Mouse (Mus musculus) heart, adult 2 months (tissue): ENCODE results near the gene Camk2b. TPM values are rescaled to one million over a fixed set of nuclear protein-coding genes. Genes with fewer than 3 reads are reported as not detected.
"Not testable (repeated sequence)": the region's sequence is repeated elsewhere in the genome, so short reads cannot be mapped to it uniquely, and the experiment has no call there.

ENCODE experiments used
- DNase-seq, 2 experiments: peaks; one replicate each; pipeline ENCODE4 v3.0.0; 2021
- H3K27ac ChIP-seq: fragments of 200-600 bp; 2 replicates; pipeline ENCODE4 v1.8.1; 2022
- H3K27me3 ChIP-seq: fragments of 200-500 bp; 2 replicates; pipeline ENCODE4 v1.6.1; 2012; ENCODE audit warnings: mild to moderate bottlenecking, low read length, inconsistent platforms, mixed read lengths; ENCODE audit not compliant: control insufficient read depth, insufficient read depth
- H3K36me3 ChIP-seq: fragments of 200-500 bp; 2 replicates; pipeline ENCODE4 v1.6.1; 2012; ENCODE audit warnings: low read length, inconsistent platforms; ENCODE audit not compliant: control insufficient read depth, insufficient read depth
- H3K4me1 ChIP-seq: fragments of 200-500 bp; 2 replicates; pipeline ENCODE4 v1.6.1; 2011; ENCODE audit warnings: low read length; ENCODE audit not compliant: control insufficient read depth, insufficient read depth
- H3K4me3 ChIP-seq: fragments of 200-600 bp; 2 replicates; pipeline ENCODE4 v1.8.1; 2022
- H3K79me2 ChIP-seq: fragments of 200-500 bp; replicated peaks from 2 replicates; pipeline ENCODE4 v1.6.1; 2012; ENCODE audit warnings: mild to moderate bottlenecking, inconsistent platforms, low read length, moderate library complexity, mixed read lengths; ENCODE audit not compliant: control insufficient read depth, insufficient read depth
- H3K9ac ChIP-seq: fragments of 200-500 bp; 2 replicates; pipeline ENCODE4 v1.6.1; 2012; ENCODE audit warnings: low read depth, mild to moderate bottlenecking, control low read depth, inconsistent platforms, low read length, mixed read lengths
- CTCF ChIP-seq: fragments of 200-600 bp; IDR thresholded peaks from 2 replicates; pipeline ENCODE4 v1.8.1; 2022; ENCODE audit warnings: antibody characterized with exemption, mild to moderate bottlenecking, moderate library complexity
- EP300 ChIP-seq: fragments of 200-500 bp; IDR thresholded peaks from 2 replicates; pipeline ENCODE4 v1.6.1; 2011; ENCODE audit warnings: low read depth, low read length, control low read depth; ENCODE audit not compliant: insufficient read depth
- POLR2A ChIP-seq: fragments of 200-500 bp; IDR thresholded peaks from 2 replicates; pipeline ENCODE4 v1.6.1; 2011; ENCODE audit warnings: mild to moderate bottlenecking, low read depth, low read length, control low read depth; ENCODE audit not compliant: insufficient read depth
- WGBS: fragments of 180-500 bp; shearing (Covaris S2); methylation state at CpG from one replicate; pipeline ENCODE4 v1.1.7; 2018; 5-methylcytosine and 5-hydroxymethylcytosine counted together
- intact Hi-C: fragments of 180-260 bp; cut with DNase I; formaldehyde crosslinking; loops from one replicate; pipeline ENCODE4 v1.15.1; 2025
- polyA plus RNA-seq: library from polyadenylated mRNA; depleted of rRNA; stranded (reverse); fragments of >200 nt; gene quantifications from 2 replicates; pipeline ENCODE4 v1.2.3, GENCODE M21; 2012
- total RNA-seq, 2 experiments: library from RNA; stranded (reverse); gene quantifications; 2 replicates each; pipeline ENCODE4 v1.2.3; 2021

Camk2b gene
- total and polyA plus RNA-seq, 3 experiments = 4.8 to 12.9 (median 5.2) TPM

DNA sequence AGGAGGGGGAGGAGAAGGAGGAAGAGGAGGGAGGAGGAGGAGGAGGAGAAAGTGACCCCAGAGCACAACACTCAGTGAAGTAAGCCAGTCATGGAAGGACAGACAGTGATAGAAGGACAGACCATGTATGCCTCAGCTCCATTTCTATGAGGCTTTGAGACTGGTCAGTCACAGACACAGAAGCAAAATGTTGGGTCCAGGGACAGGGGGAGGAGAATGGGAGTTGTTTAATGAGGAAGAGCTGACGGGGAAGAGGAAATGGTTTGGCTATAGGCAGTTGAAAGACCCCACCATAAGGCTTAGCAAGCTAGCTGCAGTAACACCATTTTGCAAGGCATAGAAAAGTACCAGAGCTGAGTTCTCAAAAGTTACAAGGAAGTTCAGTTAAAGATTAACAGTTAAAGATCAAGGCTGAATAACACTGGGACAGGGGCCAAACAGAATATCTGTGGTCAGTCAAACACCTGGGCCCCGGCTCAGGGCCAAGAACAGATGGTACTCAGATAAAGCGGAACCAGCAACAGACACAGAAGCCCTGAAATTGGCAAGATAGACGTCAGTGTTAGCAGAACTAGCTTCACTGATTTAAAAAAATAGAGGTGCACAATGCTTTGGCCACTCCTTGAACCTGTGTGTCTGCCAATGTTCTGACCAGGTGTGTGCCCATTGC, 60.7 kb downstream of the Camk2b start:
- H3K27ac ChIP-seq, intact Hi-C loops, H3K4me3 ChIP-seq, DNase-seq, H3K9ac ChIP-seq, H3K36me3 ChIP-seq, H3K27me3 ChIP-seq, H3K79me2 ChIP-seq: not testable (repeated sequence)
- H3K4me1 ChIP-seq = peaks cover 27% of the 10 kb centered on the region
- WGBS = 47% methylated on average over 1 of the region's 4 CpGs

DNA sequence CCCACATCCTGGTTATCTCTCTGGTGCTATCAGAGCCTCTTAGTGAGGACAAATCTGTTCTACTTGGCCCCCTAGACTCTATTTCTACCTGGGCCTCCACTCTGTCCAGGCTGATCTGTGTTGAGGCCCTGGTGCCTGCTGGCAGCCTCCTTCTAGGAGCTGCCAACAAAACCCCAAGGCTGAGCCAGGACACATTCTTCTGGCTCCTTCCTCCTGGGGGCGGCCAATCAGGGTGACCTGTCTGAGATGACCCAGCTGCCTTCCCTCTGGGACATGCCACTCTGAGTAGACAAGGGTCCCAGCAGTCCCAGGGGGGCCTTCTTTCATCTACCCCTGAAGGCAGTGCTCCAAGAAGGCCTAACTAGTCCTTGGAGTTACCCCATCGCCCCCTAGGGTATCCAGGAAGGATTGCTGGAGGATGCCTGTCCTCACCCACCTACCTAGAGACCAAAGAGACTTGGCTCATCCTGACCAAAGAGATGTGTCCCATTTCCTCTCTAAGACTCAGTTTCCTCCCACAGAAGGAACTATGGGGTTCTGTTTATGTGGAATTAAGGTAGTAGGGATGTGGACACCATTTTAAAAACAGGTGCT, 63.0 kb downstream of the Camk2b start:
- WGBS = 32% methylated on average over 2 of the region's 2 CpGs
- no peaks in the 10 kb centered on the region for H3K79me2 ChIP-seq
- H3K27me3 ChIP-seq = no peaks in the 10 kb centered on the region
- no peak overlapping the region for H3K9ac ChIP-seq
- peak; percentile 38 to 45 for DNase-seq
- peaks cover 3% of the 10 kb centered on the region for H3K36me3 ChIP-seq
- intact Hi-C loops = no loop called here
- peaks cover 37% of the 10 kb centered on the region for H3K4me1 ChIP-seq
- no peak overlapping the region for H3K4me3 ChIP-seq
- H3K27ac ChIP-seq = peak overlapping the region; percentile 63
- TF ChIP-seq EP300 = no peak
- peak; percentile 46 for TF ChIP-seq CTCF

DNA sequence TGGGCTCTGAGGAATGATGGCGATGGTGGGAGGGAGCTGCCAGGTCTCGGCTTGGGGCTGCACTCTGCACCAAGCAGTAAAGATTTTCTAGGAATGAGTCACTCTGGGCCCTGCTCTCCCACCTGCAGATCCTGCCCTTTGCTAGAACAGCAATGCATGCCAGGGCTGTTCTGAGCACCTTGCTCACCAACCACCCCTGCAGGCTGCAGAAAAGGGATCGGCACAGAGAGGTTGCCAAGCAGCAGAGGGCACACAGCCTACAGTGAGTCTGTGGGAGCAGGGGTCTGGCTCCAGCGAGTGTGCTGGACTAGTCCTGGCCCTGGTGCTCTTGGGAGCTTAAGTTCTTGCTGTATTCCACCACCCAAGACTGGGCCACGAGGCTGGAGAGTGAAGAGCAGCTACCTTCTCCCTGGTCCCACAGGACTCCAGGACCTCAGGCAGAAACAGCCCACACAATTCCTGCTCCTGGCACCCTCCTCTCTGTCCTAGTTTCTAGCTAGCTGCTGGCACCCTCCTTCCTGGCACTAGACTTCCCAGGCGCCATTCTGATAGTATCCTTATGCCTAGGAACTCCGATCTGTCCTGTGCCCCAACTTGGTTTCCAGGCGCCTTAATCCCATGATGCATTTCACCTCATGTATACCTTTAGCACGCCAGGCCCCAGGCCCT, 64.0 kb downstream of the Camk2b start:
- intact Hi-C loops = no loop called here
- TF ChIP-seq CTCF (no peak), EP300 (no peak), POLR2A (no peak)
- H3K27me3 ChIP-seq = no peaks in the 10 kb centered on the region
- no peak overlapping the region for H3K4me3 ChIP-seq
- peaks cover 3% of the 10 kb centered on the region for H3K36me3 ChIP-seq
- H3K79me2 ChIP-seq = no peaks in the 10 kb centered on the region
- peak; percentile 35 to 51 for DNase-seq
- H3K27ac ChIP-seq = peak overlapping the region; percentile 63
- peaks cover 37% of the 10 kb centered on the region for H3K4me1 ChIP-seq
- H3K9ac ChIP-seq = no peak overlapping the region
- 56% methylated on average over 9 of the region's 9 CpGs for WGBS

DNA sequence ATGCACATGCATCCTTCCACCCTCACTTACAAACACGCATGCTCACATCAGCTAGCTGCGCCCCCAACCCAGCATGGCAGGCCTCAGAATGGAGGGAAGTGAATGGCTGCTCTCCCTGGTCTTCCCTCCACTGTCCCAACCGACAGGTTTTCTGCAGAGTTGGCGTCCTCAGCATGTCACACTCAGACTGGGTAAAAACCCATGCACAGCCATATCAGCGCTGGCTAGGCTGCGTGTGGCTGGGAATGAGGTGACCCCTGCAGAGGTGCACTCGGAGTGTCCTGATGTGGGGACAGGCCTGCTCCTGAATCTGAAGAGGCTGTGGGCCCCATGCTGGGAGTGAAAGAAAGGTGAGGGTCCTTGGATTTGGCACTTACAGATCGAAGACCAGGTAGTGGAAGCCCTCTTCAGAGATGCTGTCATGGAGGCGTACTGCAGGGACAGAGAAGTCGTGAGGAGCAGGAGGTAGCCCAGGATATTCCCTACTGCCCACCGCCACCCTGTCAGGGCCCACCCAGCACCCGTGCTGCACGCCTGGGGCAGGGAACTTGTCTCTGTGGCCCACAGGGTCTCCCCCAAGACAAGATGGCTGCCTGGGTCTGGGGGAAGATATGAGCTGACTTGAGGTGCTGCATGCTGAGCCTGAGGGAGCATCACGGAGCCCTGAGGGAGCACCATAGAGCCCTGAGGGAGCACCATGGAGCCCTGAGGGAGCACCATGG, 65.0 kb downstream of the Camk2b start:
- peaks cover 37% of the 10 kb centered on the region for H3K4me1 ChIP-seq
- H3K36me3 ChIP-seq = peaks cover 3% of the 10 kb centered on the region
- TF ChIP-seq CTCF (no peak), EP300 (no peak), POLR2A (no peak)
- intact Hi-C loops = no loop called here
- peak in 1 of 2 experiments; percentile 42 for DNase-seq
- peak overlapping the region; percentile 23; the same call in 1 of the 2 replicates for H3K9ac ChIP-seq
- no peaks in the 10 kb centered on the region for H3K79me2 ChIP-seq
- H3K4me3 ChIP-seq = no peak overlapping the region
- H3K27me3 ChIP-seq = no peaks in the 10 kb centered on the region
- H3K27ac ChIP-seq = peak overlapping the region; percentile 63
- 57% methylated on average over 14 of the region's 14 CpGs for WGBS

DNA sequence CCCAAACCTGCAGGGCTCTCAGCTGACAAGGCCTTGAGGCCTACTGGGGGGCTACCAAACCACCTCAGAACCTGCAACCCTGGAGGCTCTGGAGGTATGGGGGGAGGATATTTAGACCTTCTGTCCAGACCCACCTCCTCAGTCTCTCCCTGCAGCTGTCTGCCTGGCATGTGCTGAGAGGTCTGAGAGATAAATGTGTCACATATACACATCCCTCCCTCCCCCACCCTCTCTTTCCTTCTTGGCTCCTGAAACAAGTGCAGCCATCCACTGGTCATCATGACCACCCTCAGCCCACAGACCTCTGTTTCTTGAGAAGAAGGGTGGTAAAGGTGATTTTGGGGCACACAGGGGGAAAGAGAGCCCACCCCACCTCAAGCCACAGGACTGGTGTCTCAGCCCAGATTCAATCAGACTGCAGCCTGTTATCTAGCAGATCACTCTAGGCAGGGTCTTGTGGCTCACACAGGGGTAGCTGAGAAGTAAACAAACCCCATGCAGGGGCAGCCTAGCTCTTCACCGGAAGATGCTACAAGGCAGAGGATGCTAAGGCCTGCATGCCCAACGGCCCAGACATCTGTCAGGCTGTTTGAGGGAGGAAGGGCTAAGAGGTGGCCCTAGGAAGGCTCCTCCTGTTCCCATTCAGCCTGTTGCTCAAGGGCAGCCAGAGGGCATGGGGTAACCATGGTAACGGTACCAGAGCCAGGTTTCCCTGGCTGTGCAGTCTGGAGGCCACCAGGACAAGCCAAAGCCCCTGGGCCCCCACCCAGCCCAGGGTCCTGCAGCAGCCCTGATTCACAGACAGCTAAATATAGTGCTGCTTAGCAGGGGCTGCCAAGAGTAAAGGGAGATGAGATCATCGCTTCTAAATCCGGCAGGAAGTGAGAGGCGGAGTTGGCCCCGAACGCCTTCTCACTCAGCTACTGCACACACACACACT, 66.1 kb downstream of the Camk2b start:
- intact Hi-C loops = no loop called here
- peak; percentile 87 to 93 for DNase-seq
- 1% methylated on average over 8 of the region's 8 CpGs for WGBS

More for the DNA sequence above, 66.1 kb downstream of the Camk2b start:
- H3K9ac ChIP-seq = peak overlapping the region; percentile 9
- H3K4me1 ChIP-seq = peaks cover 33% of the 10 kb centered on the region
- H3K27ac ChIP-seq = peak overlapping the region; percentile 90
- H3K36me3 ChIP-seq = peaks cover 3% of the 10 kb centered on the region
- H3K79me2 ChIP-seq = no peaks in the 10 kb centered on the region
- no peak overlapping the region for H3K4me3 ChIP-seq
- H3K27me3 ChIP-seq = no peaks in the 10 kb centered on the region
- peak; percentile 88 for TF ChIP-seq EP300
- 0 out of 2 replicates have a peak, but pooled peaks have one; percentile 46 for TF ChIP-seq POLR2A
- TF ChIP-seq CTCF = no peak
